Mouse (Mus musculus): ENCODE measurements around the gene Zmynd11. TPM values are rescaled to one million over a fixed set of nuclear protein-coding genes. Genes with fewer than 3 reads are reported as not detected.

The Zmynd11 gene
- polyA plus RNA-seq, 1 experiment from 2014 or later = 135 TPM

DNA sequence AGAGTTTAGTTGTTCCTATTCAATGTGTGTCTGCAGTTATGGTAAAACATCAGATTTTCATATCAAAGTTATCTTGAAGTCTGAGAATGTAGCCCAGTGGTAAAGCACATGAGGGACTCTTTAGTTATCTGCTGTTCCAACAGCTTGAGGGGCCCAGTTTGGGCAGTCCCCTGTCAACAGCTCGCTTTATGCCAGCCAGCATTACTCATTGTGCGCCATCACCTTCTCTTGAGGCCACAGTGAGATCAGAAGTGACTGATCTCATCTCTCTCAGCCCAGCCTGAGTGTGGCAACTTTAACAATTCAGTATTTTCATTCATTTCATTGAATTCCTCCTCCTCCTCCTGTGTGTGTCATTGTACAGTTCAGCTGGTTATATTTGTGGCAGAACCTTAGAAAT, 129.2 kb downstream of the Zmynd11 start:
- DNase-seq (ENCODE audit: low spot score) = no peak
- H3K27ac ChIP-seq (replicated peaks; ENCODE audit: low read depth, low read length) = no peak overlapping the region
- WGBS = 83% methylated on average over 2 of the region's 2 CpGs

More for the DNA sequence above, 129.2 kb downstream of the Zmynd11 start:
- no peak overlapping the region for H3K9ac ChIP-seq (ENCODE audit: low read depth, low read length)
- H3K4me1 ChIP-seq (ENCODE audit: control insufficient read depth, insufficient read depth, low read length) = no peaks in the 10 kb centered on the region
- no peaks in the 10 kb centered on the region for H3K9me3 ChIP-seq (ENCODE audit: control insufficient read depth, low read length)
- no peak overlapping the region for H3K4me2 ChIP-seq (ENCODE audit: low read depth, low read length)
- no peaks in the 10 kb centered on the region for H3K27me3 ChIP-seq (replicated peaks; ENCODE audit: control insufficient read depth, insufficient read depth, low read length)
- H3K4me3 ChIP-seq (ENCODE audit: low read depth, low read length) = no peak overlapping the region
- peaks cover 5% of the 10 kb centered on the region; the same call in 1 of the 2 replicates for H3K36me3 ChIP-seq (ENCODE audit: control insufficient read depth, insufficient read depth, low read length)
- ATAC-seq (ENCODE audit: low read depth) = no peak
